Mouse (Mus musculus): ENCODE measurements around the gene Nap1l5. TPM values are rescaled to one million over a fixed set of nuclear protein-coding genes. Genes with fewer than 3 reads are reported as not detected.

Nap1l5 gene
- polyA plus RNA-seq, 1 experiment from 2014 or later, result 564 TPM

DNA sequence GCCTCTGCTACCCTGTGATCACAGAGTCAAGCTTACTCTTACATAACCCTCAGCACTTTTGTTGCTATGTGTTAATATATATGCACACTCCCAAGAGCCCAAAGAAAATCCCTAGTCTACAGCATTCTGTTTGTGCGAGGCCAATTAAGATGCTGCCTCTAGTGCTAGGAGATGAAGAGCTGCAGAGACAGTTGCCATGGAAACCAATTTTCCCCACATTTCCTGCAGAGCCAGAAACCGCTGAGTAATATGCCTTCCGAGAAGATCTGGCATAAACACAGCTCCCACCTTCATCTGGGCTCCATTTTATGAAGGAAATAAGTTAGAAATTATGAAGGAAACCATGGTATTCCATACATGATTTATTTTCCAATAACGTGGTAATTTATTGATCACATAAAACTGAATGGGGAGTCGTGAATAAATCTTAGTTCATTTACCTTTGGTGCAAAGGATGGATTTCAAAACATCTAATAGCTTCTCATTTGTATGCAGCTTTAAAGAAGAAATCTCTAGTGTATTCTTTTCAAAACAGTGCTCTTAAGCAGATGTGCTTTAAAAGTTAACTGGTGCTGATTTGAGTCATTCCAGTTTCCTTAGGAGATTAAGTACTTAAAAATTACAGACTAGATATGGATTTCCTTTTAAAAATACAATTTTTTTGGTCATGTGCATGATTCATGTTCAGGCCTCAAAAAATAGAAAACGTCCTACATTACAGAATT, 26.5 kb upstream of the Nap1l5 start:
- no peaks in the 10 kb centered on the region for H3K27me3 ChIP-seq (ENCODE audit: control insufficient read depth, insufficient read depth, low read length)
- H3K27ac ChIP-seq (ENCODE audit: low read depth, low read length), result peak overlapping the region; percentile 76
- WGBS, result 23% methylated on average over 6 of the region's 6 CpGs
- no peak overlapping the region for H3K4me3 ChIP-seq (ENCODE audit: low read depth, low read length)
- no peak overlapping the region for H3K9ac ChIP-seq (replicated peaks; ENCODE audit: low read depth, low read length)
- H3K36me3 ChIP-seq (ENCODE audit: control insufficient read depth, insufficient read depth, low read length), result no peaks in the 10 kb centered on the region
- peaks cover 18% of the 10 kb centered on the region for H3K4me1 ChIP-seq (ENCODE audit: control insufficient read depth, insufficient read depth, low read length)
- peak overlapping the region; percentile 8; the same call in 1 of the 2 replicates for H3K4me2 ChIP-seq (ENCODE audit: low read depth, low read length)
- no peaks in the 10 kb centered on the region for H3K9me3 ChIP-seq (ENCODE audit: control insufficient read depth, low read length)
- peak; percentile 96 for ATAC-seq (ENCODE audit: low read depth)

DNA sequence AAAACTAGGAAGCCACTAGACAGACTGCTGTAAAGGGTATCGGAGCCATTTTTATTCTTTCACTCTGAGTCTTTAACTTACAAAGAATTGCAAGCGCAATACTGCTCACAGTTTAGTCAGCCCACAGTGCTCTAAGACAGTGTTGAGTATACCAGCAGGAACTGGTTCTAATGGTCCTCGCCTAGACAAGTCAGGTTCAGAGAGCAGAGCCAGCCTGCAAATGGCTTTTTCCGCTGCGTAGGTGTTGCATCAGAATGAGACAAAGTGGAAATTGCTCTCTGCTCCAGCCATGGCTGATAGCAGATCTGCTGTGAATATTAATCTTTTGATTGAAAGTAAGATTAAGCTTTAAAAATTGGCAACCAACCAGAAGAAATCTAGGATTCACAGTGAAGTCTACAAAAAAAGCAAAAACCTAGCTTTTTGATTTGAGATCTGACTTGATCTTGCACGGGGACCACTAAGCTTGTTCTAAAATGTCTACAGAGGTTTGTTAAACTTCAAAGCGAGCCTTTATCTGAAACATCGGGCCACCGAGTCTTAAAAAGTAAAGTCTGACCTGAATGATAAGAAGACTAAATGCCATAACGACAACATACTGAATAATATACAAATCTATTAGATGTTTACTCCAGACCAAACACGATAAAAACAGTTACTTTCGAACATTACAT, 25.8 kb upstream of the Nap1l5 start:
- Histone ChIP-seq H3K27me3 (ENCODE audit: control insufficient read depth, insufficient read depth, low read length) (no peaks in the 10 kb centered on the region), H3K9me3 (ENCODE audit: control insufficient read depth, low read length) (no peaks in the 10 kb centered on the region), H3K9ac (replicated peaks; ENCODE audit: low read depth, low read length) (no peak overlapping the region), H3K4me2 (ENCODE audit: low read depth, low read length) (peak overlapping the region; percentile 8; the same call in 1 of the 2 replicates), H3K27ac (ENCODE audit: low read depth, low read length) (peak overlapping the region; percentile 76), H3K4me1 (ENCODE audit: control insufficient read depth, insufficient read depth, low read length) (peaks cover 18% of the 10 kb centered on the region), H3K4me3 (ENCODE audit: low read depth, low read length) (no peak overlapping the region), H3K36me3 (ENCODE audit: control insufficient read depth, insufficient read depth, low read length) (no peaks in the 10 kb centered on the region)
- WGBS, result 57% methylated on average over 12 of the region's 12 CpGs
- peak; percentile 52 for ATAC-seq (ENCODE audit: low read depth)

DNA sequence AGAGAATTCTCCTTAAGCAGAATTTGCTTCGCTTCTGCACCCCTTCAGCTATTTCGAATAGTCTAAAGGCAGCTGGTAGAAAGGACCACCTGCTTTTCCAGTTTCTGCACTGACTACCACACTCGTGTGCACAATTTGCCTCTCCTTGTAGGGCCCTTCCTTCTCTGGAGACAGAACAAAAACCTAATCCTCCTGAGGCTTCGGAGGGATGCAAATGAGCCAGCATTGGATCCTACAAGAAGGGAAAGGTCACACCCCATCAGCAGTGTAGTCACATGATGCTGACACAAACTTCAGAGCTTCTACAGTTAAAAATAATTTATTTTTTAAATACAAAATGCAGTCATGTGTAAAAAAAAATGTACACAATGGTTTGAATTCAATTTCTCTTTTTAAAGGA, 24.3 kb upstream of the Nap1l5 start:
- H3K9me3 ChIP-seq (ENCODE audit: control insufficient read depth, low read length), result no peaks in the 10 kb centered on the region
- 74% methylated on average over 4 of the region's 4 CpGs for WGBS

DNA sequence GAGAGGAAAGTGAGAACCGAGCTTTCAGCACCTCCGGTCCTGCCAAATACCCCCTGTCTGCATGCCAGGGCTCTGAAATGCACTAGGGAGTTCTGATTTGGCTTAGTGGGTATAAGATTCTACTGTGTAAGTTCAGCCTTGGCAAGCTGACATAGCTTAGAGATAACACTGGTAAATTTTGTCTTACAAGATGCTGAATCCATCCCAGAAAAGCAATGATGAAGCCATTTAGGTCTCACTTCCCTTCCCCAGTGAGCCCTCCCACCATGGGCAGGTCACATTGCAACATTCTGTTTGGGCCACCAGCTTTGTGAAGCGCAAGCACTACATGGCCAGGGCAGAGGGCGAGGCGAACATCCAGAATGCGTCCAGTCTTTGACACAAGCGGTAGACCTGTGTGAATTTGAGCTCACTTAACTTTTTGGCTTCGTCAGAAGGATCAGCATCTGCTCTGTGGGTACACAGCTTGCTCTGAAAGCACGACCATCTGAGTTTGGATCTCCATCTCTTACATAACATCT, 23.1 kb upstream of the Nap1l5 start:
- H3K9me3 ChIP-seq (ENCODE audit: control insufficient read depth, low read length), result no peaks in the 10 kb centered on the region
- H3K27me3 ChIP-seq (ENCODE audit: control insufficient read depth, insufficient read depth, low read length), result no peaks in the 10 kb centered on the region
- no peak overlapping the region for H3K4me3 ChIP-seq (ENCODE audit: low read depth, low read length)
- no peak overlapping the region for H3K4me2 ChIP-seq (ENCODE audit: low read depth, low read length)
- H3K36me3 ChIP-seq (ENCODE audit: control insufficient read depth, insufficient read depth, low read length), result no peaks in the 10 kb centered on the region
- peaks cover 18% of the 10 kb centered on the region for H3K4me1 ChIP-seq (ENCODE audit: control insufficient read depth, insufficient read depth, low read length)
- no peak overlapping the region for H3K9ac ChIP-seq (replicated peaks; ENCODE audit: low read depth, low read length)
- ATAC-seq (ENCODE audit: low read depth), result no peak
- 93% methylated on average over 9 of the region's 9 CpGs for WGBS
- no peak overlapping the region for H3K27ac ChIP-seq (ENCODE audit: low read depth, low read length)

More for the DNA sequence above, 24.3 kb upstream of the Nap1l5 start:
- H3K4me1 ChIP-seq (ENCODE audit: control insufficient read depth, insufficient read depth, low read length), result peaks cover 18% of the 10 kb centered on the region
- no peak overlapping the region for H3K4me3 ChIP-seq (ENCODE audit: low read depth, low read length)
- H3K27me3 ChIP-seq (ENCODE audit: control insufficient read depth, insufficient read depth, low read length), result no peaks in the 10 kb centered on the region
- no peak overlapping the region for H3K9ac ChIP-seq (replicated peaks; ENCODE audit: low read depth, low read length)
- ATAC-seq (ENCODE audit: low read depth), result no peak
- H3K4me2 ChIP-seq (ENCODE audit: low read depth, low read length), result no peak overlapping the region
- H3K27ac ChIP-seq (ENCODE audit: low read depth, low read length), result no peak overlapping the region
- H3K36me3 ChIP-seq (ENCODE audit: control insufficient read depth, insufficient read depth, low read length), result no peaks in the 10 kb centered on the region

DNA sequence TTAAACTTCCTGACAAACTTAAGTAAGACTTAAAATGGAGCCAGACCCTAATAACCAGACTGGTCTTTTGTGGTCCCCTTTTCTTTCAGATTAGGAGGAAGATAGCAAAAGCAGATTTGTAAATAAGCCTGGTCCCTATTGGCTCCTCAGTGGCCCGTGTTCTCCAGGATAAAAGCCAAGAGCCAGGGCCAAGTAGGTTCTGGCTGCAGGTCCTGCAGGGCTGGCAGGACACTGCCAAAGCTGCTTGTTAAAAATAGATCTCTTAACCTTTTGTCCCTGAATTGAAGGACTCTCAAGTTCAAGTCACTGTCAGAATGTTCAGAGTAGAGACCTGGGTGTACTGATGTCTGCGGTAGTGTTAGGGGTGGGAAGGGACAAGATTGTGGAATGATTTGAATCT, 21.0 kb upstream of the Nap1l5 start:
- no peaks in the 10 kb centered on the region for H3K27me3 ChIP-seq (ENCODE audit: control insufficient read depth, insufficient read depth, low read length)
- no peak for ATAC-seq (ENCODE audit: low read depth)
- WGBS, result 86% methylated on average over 2 of the region's 2 CpGs
- H3K27ac ChIP-seq (ENCODE audit: low read depth, low read length), result no peak overlapping the region
- peaks cover 9% of the 10 kb centered on the region for H3K4me1 ChIP-seq (ENCODE audit: control insufficient read depth, insufficient read depth, low read length)
- no peaks in the 10 kb centered on the region for H3K9me3 ChIP-seq (ENCODE audit: control insufficient read depth, low read length)
- no peaks in the 10 kb centered on the region for H3K36me3 ChIP-seq (ENCODE audit: control insufficient read depth, insufficient read depth, low read length)
- no peak overlapping the region for H3K4me3 ChIP-seq (ENCODE audit: low read depth, low read length)
- H3K4me2 ChIP-seq (ENCODE audit: low read depth, low read length), result no peak overlapping the region
- no peak overlapping the region for H3K9ac ChIP-seq (replicated peaks; ENCODE audit: low read depth, low read length)

DNA sequence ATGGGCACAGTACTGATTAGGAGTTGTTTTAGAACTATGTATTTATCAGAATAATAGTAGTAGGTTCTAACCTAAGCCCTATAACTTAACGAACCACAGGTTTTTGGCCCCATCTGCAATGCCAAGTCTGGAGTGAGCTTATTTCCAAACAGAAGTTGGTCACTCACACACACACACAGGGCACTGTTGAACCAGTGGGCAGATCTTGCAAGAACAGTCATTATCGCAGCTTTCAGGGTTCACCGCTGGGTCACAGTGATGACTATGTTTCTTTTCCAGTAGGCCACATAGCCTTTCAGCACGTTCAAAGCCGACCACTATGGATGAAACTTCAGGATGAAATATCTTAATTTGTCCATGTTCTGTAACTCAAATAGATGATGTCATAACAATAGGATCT, 15.6 kb upstream of the Nap1l5 start:
- no peak overlapping the region for H3K4me2 ChIP-seq (ENCODE audit: low read depth, low read length)
- H3K4me3 ChIP-seq (ENCODE audit: low read depth, low read length), result no peak overlapping the region
- no peak overlapping the region for H3K9ac ChIP-seq (replicated peaks; ENCODE audit: low read depth, low read length)
- H3K27me3 ChIP-seq (ENCODE audit: control insufficient read depth, insufficient read depth, low read length), result no peaks in the 10 kb centered on the region
- no peaks in the 10 kb centered on the region for H3K36me3 ChIP-seq (ENCODE audit: control insufficient read depth, insufficient read depth, low read length)
- no peak overlapping the region for H3K27ac ChIP-seq (ENCODE audit: low read depth, low read length)
- ATAC-seq (ENCODE audit: low read depth), result no peak
- 89% methylated on average over 5 of the region's 5 CpGs for WGBS
- no peaks in the 10 kb centered on the region for H3K9me3 ChIP-seq (ENCODE audit: control insufficient read depth, low read length)
- no peaks in the 10 kb centered on the region for H3K4me1 ChIP-seq (ENCODE audit: control insufficient read depth, insufficient read depth, low read length)

DNA sequence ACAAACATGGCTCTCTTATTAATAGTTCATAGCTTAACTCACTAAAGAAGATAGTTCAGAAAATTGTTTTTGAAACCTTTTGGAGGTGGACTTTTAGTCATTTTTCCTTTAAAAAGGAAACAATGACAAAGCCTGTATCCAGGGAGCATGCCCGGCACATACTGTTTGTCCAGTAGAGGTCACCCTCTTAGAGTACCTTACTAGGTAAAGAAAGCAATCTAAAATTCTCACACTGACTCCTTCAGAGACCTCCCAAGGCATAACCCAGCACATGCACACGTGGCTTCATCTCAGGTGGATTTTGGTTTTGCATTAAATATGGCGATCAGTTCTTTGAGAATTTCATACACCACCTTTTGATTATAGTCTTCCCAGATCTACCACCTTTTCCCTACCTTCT, 14.7 kb upstream of the Nap1l5 start:
- peak; percentile 70; the same call in 1 of the 2 replicates for ATAC-seq (ENCODE audit: low read depth)
- Histone ChIP-seq H3K36me3 (ENCODE audit: control insufficient read depth, insufficient read depth, low read length) (no peaks in the 10 kb centered on the region), H3K27ac (ENCODE audit: low read depth, low read length) (no peak overlapping the region), H3K4me3 (ENCODE audit: low read depth, low read length) (no peak overlapping the region), H3K9me3 (ENCODE audit: control insufficient read depth, low read length) (no peaks in the 10 kb centered on the region), H3K4me2 (ENCODE audit: low read depth, low read length) (no peak overlapping the region), H3K9ac (replicated peaks; ENCODE audit: low read depth, low read length) (no peak overlapping the region), H3K27me3 (ENCODE audit: control insufficient read depth, insufficient read depth, low read length) (no peaks in the 10 kb centered on the region), H3K4me1 (ENCODE audit: control insufficient read depth, insufficient read depth, low read length) (no peaks in the 10 kb centered on the region)
- WGBS, result 55% methylated on average over 3 of the region's 3 CpGs

DNA sequence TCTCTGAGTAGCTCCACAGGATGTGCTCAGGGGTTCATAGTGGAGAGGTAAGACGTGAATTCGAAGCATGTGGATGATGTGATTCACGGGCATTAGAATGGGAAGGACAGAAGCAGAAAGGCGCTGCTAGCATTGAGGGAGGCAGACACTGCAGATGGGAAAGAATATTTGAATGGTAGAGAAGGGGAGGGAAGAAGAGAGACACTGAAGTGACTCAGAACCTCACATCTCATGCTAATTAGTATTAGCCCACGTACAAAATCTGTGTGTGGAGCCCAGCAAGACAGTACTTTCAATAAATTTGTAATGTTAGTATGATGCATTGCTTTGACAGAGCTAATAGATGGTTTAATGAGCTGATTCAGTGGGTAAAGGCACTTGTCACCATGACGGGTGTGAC, 13.9 kb upstream of the Nap1l5 start:
- Histone ChIP-seq H3K4me1 (ENCODE audit: control insufficient read depth, insufficient read depth, low read length) (no peaks in the 10 kb centered on the region), H3K4me2 (ENCODE audit: low read depth, low read length) (no peak overlapping the region), H3K27me3 (ENCODE audit: control insufficient read depth, insufficient read depth, low read length) (no peaks in the 10 kb centered on the region), H3K4me3 (ENCODE audit: low read depth, low read length) (no peak overlapping the region), H3K27ac (ENCODE audit: low read depth, low read length) (no peak overlapping the region), H3K9ac (replicated peaks; ENCODE audit: low read depth, low read length) (no peak overlapping the region), H3K36me3 (ENCODE audit: control insufficient read depth, insufficient read depth, low read length) (no peaks in the 10 kb centered on the region), H3K9me3 (ENCODE audit: control insufficient read depth, low read length) (no peaks in the 10 kb centered on the region)
- no peak for ATAC-seq (ENCODE audit: low read depth)
- 84% methylated on average over 6 of the region's 6 CpGs for WGBS

DNA sequence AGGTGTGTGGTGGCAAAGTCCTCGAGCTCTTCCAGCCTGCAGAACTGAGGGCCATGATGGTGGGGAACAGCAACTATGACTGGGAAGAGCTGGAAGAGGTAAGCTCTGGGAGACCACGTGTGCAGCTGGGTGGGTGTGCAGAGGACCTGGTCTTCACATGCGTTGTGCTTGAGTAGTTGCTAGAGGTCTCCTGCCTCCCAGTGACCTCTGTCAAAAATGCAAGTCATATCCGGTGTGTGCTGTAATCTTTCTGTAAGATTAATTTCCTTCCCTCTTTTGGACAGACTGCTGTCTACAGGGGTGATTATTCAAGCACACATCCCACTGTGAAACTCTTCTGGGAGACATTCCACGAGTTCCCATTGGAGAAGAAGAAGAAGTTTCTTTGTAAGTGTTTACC, 9.6 kb upstream of the Nap1l5 start:
- no peak overlapping the region for H3K27ac ChIP-seq (ENCODE audit: low read depth, low read length)
- H3K4me3 ChIP-seq (ENCODE audit: low read depth, low read length), result no peak overlapping the region
- 85% methylated on average over 5 of the region's 5 CpGs for WGBS
- H3K27me3 ChIP-seq (ENCODE audit: control insufficient read depth, insufficient read depth, low read length), result no peaks in the 10 kb centered on the region
- H3K4me1 ChIP-seq (ENCODE audit: control insufficient read depth, insufficient read depth, low read length), result no peaks in the 10 kb centered on the region
- no peak overlapping the region for H3K9ac ChIP-seq (replicated peaks; ENCODE audit: low read depth, low read length)
- no peak for ATAC-seq (ENCODE audit: low read depth)
- H3K36me3 ChIP-seq (ENCODE audit: control insufficient read depth, insufficient read depth, low read length), result no peaks in the 10 kb centered on the region
- no peak overlapping the region for H3K4me2 ChIP-seq (ENCODE audit: low read depth, low read length)
- no peaks in the 10 kb centered on the region for H3K9me3 ChIP-seq (ENCODE audit: control insufficient read depth, low read length)

Measured in neural tube, embryonic 14.5 days (tissue).